Mouse (Mus musculus) embryonic fibroblast, embryonic 13.5 days (primary cell): ENCODE measurements around the gene Ppt1. TPM values are rescaled to one million over a fixed set of nuclear protein-coding genes. Genes with fewer than 3 reads are reported as not detected.

Experiments
- H3K27ac ChIP-seq: 2 replicates; pipeline ENCODE4 v1.5.1; 2012; ENCODE audit warnings: low read length, control low read depth, inconsistent platforms; ENCODE audit not compliant: insufficient read depth
- H3K4me1 ChIP-seq: 2 replicates; pipeline ENCODE4 v1.6.1; 2011; ENCODE audit warnings: low read length; ENCODE audit not compliant: control insufficient read depth, insufficient read depth
- H3K4me3 ChIP-seq: 2 replicates; pipeline ENCODE4 v1.5.1; 2011; ENCODE audit warnings: mild to moderate bottlenecking, control low read depth, low read length; ENCODE audit not compliant: insufficient read depth
- CTCF ChIP-seq: IDR thresholded peaks from 2 replicates; pipeline ENCODE4 v1.5.1; 2011; ENCODE audit warnings: mild to moderate bottlenecking, control low read depth, low read length, moderate library complexity, borderline replicate concordance; ENCODE audit not compliant: insufficient read depth
- POLR2A ChIP-seq: IDR thresholded peaks from 2 replicates; pipeline ENCODE4 v1.6.1; 2011; ENCODE audit warnings: low read depth, mild to moderate bottlenecking, control low read depth, low read length, moderate library complexity
- polyA plus RNA-seq: library from polyadenylated mRNA; stranded (reverse); fragments of >200 nt; gene quantifications from 2 replicates; pipeline ENCODE4 v1.2.4, GENCODE M21; 2011; ENCODE audit warnings: low read depth; ENCODE audit not compliant: missing spikeins, insufficient read length

Ppt1 gene
- polyA plus RNA-seq, 1 experiment: 75.8 TPM

DNA sequence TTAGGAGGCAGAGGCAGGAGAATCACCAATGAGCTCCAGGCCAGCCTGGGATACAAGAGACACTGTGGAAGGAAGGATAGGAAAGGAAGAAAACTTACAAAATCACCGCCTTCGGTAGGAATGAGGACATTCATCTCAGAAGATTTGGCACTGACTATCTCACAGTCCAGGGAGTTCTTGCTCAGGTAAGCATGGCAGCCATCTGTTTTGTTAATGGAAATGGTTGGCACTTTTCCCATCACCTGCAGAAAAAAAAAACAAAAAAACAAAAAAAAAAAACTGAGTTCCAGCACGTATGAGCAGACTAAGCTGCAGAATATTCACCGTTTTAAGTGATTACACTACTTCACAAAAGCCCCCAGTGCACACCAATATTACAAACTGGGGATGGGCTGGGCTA, 25.8 kb downstream of the Ppt1 start:
- H3K27ac ChIP-seq: no peak overlapping the region
- H3K4me3 ChIP-seq: no peak overlapping the region
- peaks cover 14% of the 10 kb centered on the region for H3K4me1 ChIP-seq
- TF ChIP-seq CTCF (no peak), POLR2A (no peak)

DNA sequence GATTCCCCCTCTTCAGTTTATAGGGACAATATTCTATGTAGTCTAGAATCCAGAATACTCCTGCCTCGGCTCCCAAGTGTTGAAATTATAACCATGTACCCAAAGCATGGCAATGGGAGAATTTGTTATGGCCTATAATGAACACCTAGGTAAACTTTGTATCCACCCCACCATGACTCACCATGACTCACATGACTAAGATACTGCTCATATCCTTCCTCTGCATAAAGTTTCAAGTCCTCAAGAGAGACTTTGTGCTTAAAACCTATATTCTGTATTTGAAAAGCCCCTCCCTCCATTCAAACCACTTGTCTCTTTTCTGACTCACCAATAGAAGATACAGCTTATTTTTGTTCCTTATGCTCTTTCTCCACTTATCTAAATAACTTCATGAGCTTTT, 32.0 kb downstream of the Ppt1 start:
- TF ChIP-seq POLR2A: no peak
- TF ChIP-seq CTCF: no peak
- Histone ChIP-seq H3K4me1 (peaks cover 18% of the 10 kb centered on the region), H3K4me3 (no peak overlapping the region), H3K27ac (peak overlapping the region; percentile 78; the same call in 1 of the 2 replicates)

DNA sequence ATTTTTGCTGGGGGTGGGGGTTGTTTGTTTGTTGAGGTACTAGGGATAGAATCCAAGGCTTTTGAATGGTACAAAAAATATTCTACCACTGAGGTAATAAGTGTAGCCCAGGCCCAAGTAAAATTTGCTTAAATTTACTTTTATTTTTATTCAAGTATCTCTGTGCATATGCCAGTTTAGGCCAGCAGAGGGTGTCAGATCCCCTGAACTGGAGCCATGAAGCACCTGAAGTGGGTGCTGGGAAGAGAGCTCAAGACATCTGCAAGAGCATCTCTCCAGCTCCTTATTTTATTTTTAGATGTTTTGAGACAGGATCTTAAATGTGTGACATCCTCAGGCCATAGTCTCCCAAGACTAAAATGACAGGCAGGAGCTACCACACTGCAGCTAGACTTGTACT, 34.0 kb downstream of the Ppt1 start:
- peak; percentile 28; the same call in 1 of the 2 replicates for TF ChIP-seq CTCF
- TF ChIP-seq POLR2A: no peak
- no peak overlapping the region for H3K27ac ChIP-seq

DNA sequence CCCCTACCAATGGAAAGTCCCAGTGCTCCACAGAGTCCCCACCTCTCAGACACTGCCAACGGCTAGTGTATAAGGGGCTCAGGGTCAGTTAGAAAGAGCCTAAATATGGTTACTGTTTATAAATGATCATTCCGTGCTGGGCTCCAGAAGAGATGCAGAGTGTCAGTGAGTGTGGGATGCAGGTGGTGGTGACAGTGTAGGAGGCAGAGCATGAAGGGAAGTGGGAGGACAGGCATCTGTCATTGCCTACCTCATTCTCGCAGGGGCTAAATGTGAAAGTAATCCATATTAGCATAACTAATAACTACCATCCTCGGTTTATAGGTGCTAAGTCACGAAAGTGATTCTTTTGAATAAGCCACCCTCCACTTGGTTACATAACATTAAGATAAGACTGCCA, 34.7 kb downstream of the Ppt1 start:
- Histone ChIP-seq H3K27ac (no peak overlapping the region), H3K4me1 (peaks cover 18% of the 10 kb centered on the region), H3K4me3 (no peak overlapping the region)
- TF ChIP-seq POLR2A (no peak), CTCF (no peak)

More for the DNA sequence above, 34.0 kb downstream of the Ppt1 start:
- H3K4me3 ChIP-seq: no peak overlapping the region
- H3K4me1 ChIP-seq: peaks cover 17% of the 10 kb centered on the region

DNA sequence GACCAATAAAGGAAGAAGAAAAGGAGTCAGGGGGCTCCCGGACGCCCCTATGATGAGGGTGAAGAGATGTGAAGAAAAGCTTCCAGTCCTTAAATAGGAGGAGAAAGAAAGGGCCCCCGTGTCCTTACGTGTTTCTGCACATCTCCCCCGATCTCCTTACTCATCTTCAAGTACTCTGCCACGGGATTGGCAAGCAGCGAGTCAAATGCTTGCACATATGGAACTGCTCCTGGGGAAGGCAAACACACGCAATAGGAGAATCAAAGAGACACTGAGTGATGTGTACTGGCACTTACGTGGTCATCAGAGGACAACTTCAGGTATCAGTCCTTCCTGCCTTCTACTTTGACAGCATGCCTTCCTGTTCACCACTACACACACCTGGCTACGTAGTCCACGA, 35.2 kb downstream of the Ppt1 start:
- TF ChIP-seq POLR2A: no peak
- TF ChIP-seq CTCF: no peak
- H3K4me3 ChIP-seq: no peak overlapping the region
- no peak overlapping the region for H3K27ac ChIP-seq
- peaks cover 18% of the 10 kb centered on the region for H3K4me1 ChIP-seq

DNA sequence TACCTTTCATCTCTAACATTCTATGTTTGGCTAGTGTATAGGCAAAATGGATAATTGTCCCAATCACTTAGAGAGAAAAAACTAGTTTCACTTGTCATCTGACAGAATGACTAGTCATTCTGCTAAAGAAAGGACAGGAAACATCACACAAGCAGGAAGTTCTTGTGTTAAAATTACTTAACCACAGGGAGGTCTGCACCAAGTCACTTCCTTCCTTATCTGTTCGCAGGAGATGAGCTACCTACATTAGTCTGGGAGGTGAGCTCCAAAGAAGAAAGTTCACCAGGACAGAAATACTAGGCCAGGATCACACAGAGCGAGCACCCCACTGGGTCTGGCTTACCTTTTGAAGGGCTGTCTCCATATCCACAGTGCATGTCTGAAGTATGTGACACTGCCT, 35.9 kb downstream of the Ppt1 start:
- TF ChIP-seq POLR2A (no peak), CTCF (no peak)
- no peak overlapping the region for H3K27ac ChIP-seq
- H3K4me1 ChIP-seq: peaks cover 18% of the 10 kb centered on the region
- no peak overlapping the region for H3K4me3 ChIP-seq

DNA sequence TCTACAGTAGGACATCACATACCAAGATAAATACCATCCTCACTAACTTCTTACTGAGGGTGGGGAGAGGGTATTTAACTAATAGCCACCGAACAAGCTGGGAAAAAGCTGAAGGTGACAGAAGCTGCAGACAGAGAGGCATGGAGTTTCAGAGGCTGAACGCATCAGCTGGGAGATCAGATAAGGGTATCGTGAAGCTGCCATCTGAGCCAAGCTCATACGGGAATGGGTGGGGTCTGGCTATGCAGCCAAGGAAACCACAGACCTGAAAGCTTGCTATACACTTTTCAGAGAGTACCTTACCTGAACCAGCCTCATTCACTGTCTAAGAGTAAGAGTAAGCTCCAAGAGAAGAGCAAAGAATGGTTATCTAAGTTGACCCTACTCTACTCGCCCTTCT, 37.0 kb downstream of the Ppt1 start:
- Histone ChIP-seq H3K4me1 (peaks cover 18% of the 10 kb centered on the region), H3K4me3 (no peak overlapping the region), H3K27ac (no peak overlapping the region)
- no peak for TF ChIP-seq POLR2A
- TF ChIP-seq CTCF: no peak

DNA sequence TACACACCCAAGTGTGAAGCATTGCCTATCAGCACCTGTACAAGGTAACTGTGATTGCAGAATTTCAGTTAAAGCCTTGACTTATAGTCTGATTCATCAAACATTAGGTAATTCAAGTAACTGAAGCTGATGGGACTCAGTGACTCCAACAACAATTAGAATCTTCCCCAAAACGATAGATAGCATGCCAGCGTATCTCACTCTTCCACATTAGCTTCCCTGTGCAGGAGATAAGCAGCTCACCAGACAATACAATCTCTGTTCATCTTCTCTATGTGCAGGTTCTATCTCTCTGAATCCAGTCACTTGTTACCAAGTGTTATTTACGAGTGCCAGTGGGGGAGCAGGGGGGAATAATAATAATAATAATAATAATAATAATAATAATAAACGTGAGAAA, 37.5 kb downstream of the Ppt1 start:
- TF ChIP-seq POLR2A (no peak), CTCF (no peak)
- Histone ChIP-seq H3K27ac (no peak overlapping the region), H3K4me3 (no peak overlapping the region), H3K4me1 (peaks cover 16% of the 10 kb centered on the region)

DNA sequence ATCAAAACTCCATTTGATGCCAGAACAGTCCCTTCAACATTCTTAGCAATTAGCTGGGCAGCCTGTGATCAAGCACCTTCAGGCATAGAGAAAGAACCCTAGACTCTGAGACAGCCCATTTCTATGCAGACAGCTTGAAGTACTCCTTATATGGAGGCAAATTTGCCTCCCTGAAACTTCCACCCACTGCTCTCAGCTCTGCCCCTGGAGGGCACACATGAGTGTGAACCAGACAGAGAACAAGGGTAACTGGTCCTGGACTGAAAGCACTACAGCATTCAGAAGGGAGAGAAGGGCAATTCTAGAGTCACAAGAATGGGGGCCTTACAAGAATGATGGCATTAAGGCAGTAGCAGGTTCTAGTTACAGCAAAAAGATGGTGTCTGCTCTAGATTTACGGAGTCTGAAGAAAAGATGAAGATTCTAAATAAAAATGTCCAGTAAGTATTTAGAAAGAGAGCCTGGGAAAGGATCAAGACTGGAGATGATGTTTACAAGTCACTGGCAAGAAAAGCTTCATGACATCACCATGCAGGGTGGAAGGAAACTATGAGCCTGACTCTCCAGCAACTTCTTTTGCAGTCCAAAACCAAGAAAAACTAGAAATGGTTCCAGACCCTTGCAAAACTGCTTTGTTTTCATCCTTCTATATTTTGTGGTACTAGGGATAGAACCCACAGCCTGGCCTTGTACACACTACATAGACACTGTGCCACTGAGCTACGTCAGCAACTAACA, 42.5 kb downstream of the Ppt1 start:
- H3K27ac ChIP-seq: peak overlapping the region; percentile 93
- TF ChIP-seq CTCF (no peak), POLR2A (no peak)
- H3K4me1 ChIP-seq: peaks cover 14% of the 10 kb centered on the region
- H3K4me3 ChIP-seq: no peak overlapping the region

DNA sequence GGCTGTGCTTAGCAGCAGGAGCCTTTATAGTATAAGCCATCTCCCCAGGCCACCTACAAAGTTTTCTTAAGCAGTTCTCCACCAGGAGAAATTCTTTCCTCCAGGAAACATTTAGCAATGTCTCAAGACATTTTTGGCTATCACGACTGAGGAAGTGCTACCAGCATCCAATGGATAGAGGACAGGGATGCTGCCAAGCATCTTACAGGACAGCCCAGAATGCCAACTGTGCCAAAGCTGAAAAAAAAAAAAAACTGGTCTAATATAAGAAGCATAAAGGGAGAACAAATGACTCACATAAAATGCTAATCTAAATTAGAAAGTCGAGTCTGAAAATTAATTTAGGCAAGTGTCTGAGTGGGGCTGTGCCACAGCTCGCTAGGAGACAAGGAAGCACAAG, 46.5 kb downstream of the Ppt1 start:
- Histone ChIP-seq H3K27ac (no peak overlapping the region), H3K4me3 (peak overlapping the region; percentile 17; the same call in 1 of the 2 replicates), H3K4me1 (peaks cover 11% of the 10 kb centered on the region)
- no peak for TF ChIP-seq CTCF

DNA sequence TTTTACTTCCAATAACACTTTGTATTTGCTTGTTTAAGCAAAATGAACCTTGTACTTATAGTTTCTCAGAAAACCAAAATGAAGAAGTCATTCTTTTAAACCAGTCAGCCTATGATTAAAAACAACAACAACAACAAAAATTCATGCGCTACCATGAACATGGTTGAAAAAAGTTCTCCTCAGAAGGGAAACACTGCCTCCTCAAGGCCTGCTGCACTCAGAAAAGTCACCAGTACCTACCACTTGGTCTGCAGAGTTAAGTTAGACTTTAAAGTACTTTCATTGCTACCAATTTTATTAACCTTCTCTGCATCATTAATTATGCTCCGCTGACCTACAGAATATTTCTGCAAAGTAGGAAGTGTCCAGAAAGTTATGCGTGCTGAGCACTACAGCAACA, 47.3 kb downstream of the Ppt1 start:
- 0 out of 2 replicates have a peak overlapping the region, but pooled peaks have one; percentile 77 for H3K27ac ChIP-seq
- peak overlapping the region; percentile 77 for H3K4me3 ChIP-seq
- H3K4me1 ChIP-seq: peaks cover 11% of the 10 kb centered on the region
- TF ChIP-seq POLR2A: no peak
- TF ChIP-seq CTCF: no peak
